Mouse (Mus musculus): ENCODE results near the gene Ankrd44.
A peak's percentile ranks its signal among the peaks of the same experiment; 100 is the strongest.

The Ankrd44 gene

GRCm38 (mm10) chr1:54847238-54847637, 78.9 kb downstream of the Ankrd44 start:
- no peak for DNase-seq (ENCODE audit: low read depth, low spot score)

DNA sequence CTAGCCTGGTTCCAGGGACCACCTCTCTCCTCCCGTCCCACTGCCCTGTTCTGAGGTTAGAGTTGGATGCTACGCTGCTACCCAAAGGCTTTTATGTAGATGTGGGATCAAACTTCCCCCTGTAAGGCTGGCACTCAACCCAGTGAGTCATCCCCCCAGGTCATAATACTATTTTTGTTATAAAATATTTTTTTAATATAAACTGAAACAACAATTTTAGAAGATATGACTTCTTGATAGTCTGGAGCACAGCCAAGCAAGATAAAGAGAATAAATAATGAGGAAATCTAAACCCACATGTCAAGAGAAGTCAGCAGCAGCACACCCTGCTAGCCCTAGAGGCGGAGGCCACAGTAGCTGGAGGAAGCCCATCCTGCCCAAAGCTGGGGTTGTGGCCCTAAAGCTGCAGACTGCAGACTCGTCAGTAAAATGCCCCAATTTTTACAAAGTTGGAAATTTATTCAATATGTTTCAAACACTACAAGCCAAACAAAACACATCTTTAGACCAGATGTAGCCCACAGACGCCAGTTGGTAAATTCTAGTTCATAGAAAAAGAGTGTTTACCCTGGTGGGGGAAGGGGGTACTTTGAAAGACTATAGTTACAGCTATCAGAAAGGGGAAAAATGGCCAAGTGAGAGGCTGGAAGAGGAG, 79.7 kb downstream of the Ankrd44 start:
- DNase-seq (ENCODE audit: low read depth, low spot score) = no peak

DNA sequence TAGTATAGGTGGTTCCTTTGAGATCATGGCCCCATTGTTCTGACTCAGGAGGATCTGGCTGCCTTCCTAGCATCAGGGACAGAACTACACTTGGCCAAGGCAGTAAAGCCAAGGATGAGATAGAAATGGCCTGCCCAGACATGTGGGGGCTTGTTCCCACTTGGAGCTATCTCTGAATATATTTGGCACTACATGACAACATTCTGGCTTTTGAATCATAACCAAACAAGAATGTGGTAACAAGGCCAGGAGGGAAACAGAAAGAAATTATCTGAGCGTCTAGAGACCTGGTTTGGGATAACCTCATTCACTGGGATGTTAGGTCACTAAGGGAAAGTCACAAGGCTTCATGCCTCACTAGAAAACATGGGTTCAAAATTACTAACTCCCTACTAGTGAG, 81.8 kb downstream of the Ankrd44 start:
- DNase-seq (ENCODE audit: low read depth, low spot score) = no peak

DNA sequence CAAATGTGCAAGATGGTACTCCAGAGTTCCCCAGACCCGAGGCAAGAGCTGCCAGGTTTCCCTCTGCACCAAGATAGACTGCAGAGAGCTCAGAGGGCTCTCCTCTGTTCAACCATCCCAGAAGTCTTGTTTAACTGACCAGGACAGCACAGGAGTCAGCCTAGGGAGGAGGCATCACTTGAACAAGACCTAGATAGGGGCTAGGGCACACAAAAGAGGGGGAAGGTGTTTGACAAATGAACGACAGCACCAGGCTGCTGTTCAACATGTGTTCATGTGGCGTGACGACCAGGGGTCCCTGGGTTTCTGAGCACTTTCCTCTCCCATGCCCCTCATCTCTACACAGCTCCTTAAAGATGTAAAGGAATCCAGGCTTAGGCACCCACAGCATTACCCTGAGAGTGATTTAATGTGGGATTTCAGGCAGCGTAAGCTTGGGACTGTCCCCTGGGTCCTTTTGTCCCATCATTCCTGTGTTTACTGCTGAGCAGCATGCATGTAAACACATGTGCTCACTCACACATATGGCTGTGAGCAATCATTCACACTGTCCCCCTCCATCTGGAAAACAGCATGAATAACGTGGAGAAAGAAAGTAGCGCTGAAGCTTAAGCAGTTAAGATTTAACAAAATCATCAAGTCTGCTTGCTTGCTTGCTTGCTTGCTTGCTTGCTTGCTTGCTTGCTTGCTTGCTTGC, 83.3 kb downstream of the Ankrd44 start:
- DNase-seq (ENCODE audit: low read depth, low spot score) = no peak

GRCm38 (mm10) chr1:54841788-54842187, 84.4 kb downstream of the Ankrd44 start:
- no peak for DNase-seq (ENCODE audit: low read depth, low spot score)

DNA sequence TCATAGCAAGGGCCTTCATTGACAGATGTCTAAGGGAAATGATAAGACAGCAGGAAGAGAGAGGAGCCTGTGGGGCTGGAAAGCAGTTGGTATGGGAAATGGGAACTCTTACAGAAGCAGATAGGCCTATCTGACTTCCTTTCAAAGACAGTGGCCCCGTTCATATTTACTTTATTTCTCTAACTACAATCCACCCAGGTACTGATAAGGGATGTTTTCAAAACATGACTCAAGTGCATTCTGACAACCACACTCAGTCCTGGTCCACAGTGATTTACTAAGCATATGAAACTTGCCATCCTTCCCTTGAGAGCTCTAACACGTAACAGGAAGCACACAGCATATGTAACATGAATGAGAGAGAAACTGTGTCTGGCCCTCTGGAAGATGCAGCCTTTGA, 86.1 kb downstream of the Ankrd44 start:
- DNase-seq (ENCODE audit: low read depth, low spot score) = no peak

- DNase-seq (ENCODE audit: low read depth, low spot score) = no peak
These were observed 87.7 kb downstream of the Ankrd44 start for GRCm38 (mm10) chr1:54838486-54838805.

GRCm38 (mm10) chr1:54837721-54838485, 88.3 kb downstream of the Ankrd44 start:
- DNase-seq (ENCODE audit: low read depth, low spot score) = no peak

DNA sequence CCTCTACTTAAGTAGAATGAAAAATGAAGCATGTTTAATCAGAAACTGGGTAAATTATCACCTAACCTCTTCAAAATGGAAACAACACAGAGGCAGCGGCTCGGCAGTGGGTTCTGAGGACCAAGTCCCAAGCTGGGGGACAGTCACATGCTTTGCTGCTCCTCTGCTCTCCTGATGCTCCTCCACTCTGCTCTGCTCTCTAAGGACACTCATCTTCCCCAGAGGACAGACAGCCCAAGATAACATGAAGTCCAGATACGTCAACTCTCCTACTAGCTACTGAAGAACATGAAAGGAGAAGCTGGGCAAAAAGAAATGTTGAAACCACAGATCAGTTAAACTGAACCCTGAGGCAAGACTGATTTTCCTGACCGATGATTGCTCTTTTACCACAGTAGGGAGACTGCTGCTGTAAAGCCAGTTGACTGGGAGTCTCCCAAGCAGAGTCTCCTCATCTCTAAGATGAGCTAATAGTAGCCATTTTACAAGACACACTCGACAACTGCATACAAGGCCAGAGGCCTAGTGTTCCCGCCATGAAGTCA, 90.5 kb downstream of the Ankrd44 start:
- DNase-seq (ENCODE audit: low read depth, low spot score) = no peak

DNA sequence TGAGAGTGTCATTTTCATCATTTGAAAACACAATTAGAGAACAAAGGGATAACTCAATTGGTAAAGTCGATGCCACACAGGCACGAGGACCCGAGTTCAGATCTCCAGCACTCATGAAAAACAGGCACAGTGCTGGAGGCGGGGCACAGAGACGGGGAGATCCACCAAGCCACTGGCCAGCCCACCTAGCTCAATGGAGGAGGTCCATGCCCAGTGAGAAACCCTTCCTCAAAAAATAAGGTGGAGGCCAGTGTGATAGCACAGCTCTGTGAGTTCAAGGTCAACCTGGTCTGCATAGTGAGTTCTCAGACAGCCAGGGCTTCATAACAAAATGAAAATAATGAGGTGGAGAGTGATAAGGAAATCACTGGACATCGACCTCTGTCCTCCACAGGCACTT, 93.0 kb downstream of the Ankrd44 start:
- no peak for DNase-seq (ENCODE audit: low read depth, low spot score)

- DNase-seq (ENCODE audit: low read depth, low spot score) = peak; percentile 40
These were observed 93.4 kb downstream of the Ankrd44 start for GRCm38 (mm10) chr1:54832765-54833164.

- no peak for DNase-seq (ENCODE audit: low read depth, low spot score)
These were observed 96.0 kb downstream of the Ankrd44 start for GRCm38 (mm10) chr1:54830223-54830622.

DNA sequence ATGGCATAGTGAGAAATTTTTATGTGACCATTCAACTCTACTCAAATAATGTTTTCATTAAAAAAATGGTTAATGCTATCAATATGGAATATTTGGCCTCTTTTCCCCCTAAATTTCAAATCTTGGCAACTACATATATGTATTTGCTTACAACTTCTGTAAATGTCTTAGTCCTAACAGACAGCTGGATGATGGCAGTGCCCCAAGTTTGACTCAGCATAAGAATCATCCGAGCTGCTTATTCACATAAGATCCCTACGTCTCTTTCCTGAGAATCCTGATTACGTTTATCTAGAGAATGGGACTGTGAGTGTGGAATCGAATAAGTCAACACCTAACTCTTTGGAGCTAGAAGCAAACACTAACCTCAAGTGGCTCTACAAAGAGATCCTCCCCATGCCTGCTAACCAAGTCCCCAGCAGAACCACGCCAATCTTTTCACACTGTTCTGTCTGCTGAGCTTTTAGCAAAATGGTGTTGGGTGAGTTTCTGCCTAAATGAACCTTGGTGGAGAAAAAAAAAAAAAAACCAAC, 96.4 kb downstream of the Ankrd44 start:
- DNase-seq (ENCODE audit: low read depth, low spot score) = no peak

- no peak for DNase-seq (ENCODE audit: low read depth, low spot score)
These were observed 98.4 kb downstream of the Ankrd44 start for GRCm38 (mm10) chr1:54827827-54828226.

DNA sequence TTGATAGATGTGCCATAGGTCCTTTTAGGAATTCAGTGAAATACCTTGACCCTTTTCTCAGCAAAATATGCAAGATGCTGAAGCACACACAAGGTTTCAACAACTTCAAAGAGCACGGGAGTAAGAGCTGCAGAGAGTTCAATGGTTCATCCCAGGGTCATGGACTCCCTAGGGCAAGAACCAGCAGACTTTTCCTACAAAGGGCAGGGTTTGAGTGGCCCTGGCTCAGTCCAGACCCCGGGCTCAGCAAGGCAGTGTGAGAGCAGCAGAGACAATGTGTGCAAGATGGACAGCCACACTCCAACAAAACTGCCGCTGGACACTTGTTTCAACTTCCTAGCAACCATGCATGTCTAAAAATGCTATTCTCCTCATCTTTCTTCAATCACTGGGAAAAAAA, 98.8 kb downstream of the Ankrd44 start:
- DNase-seq (ENCODE audit: low read depth, low spot score) = no peak

- no peak for DNase-seq (ENCODE audit: low read depth, low spot score)
These were observed 99.7 kb downstream of the Ankrd44 start for GRCm38 (mm10) chr1:54826426-54826986.

- no peak for DNase-seq (ENCODE audit: low read depth, low spot score)
These were observed 100.3 kb downstream of the Ankrd44 start for GRCm38 (mm10) chr1:54825718-54826425.

DNA sequence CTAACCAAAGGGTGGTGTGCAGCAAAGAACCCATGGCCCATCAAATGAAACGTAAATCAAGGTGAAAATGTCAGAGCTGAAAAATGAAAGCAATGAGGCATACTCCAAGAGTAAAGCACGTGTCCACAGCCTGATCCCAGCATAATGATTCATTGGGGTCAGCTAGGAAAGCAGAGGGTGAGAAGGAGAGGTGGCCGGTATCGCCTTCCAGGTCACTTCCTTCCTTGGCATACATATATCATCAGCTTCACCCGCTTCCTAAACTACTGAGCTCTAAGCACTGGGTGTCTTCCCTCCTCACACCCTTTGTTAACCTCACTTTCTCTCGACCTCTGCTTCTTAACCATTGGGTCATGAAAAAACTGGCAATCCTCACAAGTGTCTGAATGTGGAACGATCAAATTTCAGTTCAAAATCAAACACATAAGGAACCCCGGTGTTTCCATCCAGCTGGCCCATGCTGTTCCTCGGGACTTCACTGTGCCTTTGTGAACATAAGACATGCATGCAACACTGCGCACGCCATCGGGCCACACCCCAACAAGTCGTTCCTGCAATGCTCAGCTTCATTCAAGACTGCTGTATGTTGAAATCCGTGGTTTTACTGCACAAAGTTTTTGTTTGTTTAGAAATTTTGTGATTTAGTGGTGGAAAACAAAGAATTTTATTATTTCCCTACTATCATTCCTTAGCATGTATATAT, 101.9 kb downstream of the Ankrd44 start:
- no peak for DNase-seq (ENCODE audit: low read depth, low spot score)

DNA sequence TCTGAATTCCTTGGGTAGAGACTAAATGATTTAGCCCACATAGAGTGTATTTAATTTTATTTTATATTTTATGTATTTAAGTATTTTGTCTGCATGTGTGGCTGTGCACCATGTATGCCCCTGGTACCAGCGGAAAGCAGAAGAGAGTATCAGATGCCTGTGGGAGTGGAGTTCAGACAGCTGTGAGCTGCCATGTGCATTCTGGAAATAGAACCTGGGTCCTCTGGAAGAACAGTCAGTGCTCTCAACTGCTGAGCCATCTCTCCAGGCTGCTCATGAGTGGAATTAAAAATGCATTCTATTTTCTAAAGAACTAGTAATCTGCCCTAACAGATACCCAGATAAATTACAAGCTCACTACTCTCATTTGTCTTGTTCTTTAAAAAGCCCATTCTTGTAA, 104.4 kb downstream of the Ankrd44 start:
- DNase-seq (ENCODE audit: low read depth, low spot score) = no peak

GRCm38 (mm10) chr1:54815206-54815855, 110.9 kb downstream of the Ankrd44 start:
- DNase-seq (ENCODE audit: low read depth, low spot score) = no peak

Data from retina, postnatal 7 days (tissue).